Mouse (Mus musculus): Measurements from ENCODE around the gene Map7.

- TF ChIP-seq POLR2A (IDR thresholded peaks at IDR 0.05; ENCODE audit: control insufficient read depth, low read depth, low read length) (no peak), CTCF (IDR thresholded peaks at IDR 0.05; ENCODE audit: control insufficient read depth, insufficient read depth, insufficient replicate concordance, low read depth, low read length) (no peak)
Observed at GRCm38 (mm10) chr10:20234466-20234865, 86.2 kb downstream of the Map7 start.
